Mouse (Mus musculus) ES-E14 (cell line): Measurements from ENCODE around the gene Dpf2.

ENCODE experiments used
- CHD2 ChIP-seq: IDR thresholded peaks from 2 replicates; pipeline ENCODE4 v1.6.1; 2014; ENCODE audit warnings: mild to moderate bottlenecking, low read depth, low read length, inconsistent platforms
- HCFC1 ChIP-seq: IDR thresholded peaks from 2 replicates; pipeline ENCODE4 v1.6.1; 2012; ENCODE audit warnings: low read length, inconsistent platforms, borderline replicate concordance; ENCODE audit not compliant: insufficient read depth
- MAFK ChIP-seq: IDR thresholded peaks from 2 replicates; pipeline ENCODE4 v1.6.1; 2014; ENCODE audit warnings: mild to moderate bottlenecking, low read depth, low read length, inconsistent platforms; ENCODE audit not compliant: insufficient read depth
- ZC3H11A ChIP-seq: IDR thresholded peaks from 2 replicates; pipeline ENCODE4 v1.6.1; 2012; ENCODE audit warnings: low read depth, mild to moderate bottlenecking, inconsistent platforms, low read length, borderline replicate concordance
- ZNF384 ChIP-seq: IDR thresholded peaks from 2 replicates; pipeline ENCODE4 v1.6.1; 2012; ENCODE audit warnings: low read depth, low read length, inconsistent platforms

GRCm38 (mm10) chr19:5945891-5946290, 33.1 kb upstream of the Dpf2 start:
- TF ChIP-seq ZNF384 (no peak), HCFC1 (no peak), MAFK (no peak), CHD2 (no peak), ZC3H11A (no peak)
